Mouse (Mus musculus): ENCODE data around the gene Aldoc. TPM values are rescaled to one million over a fixed set of nuclear protein-coding genes. Genes with fewer than 3 reads are reported as not detected.

Gene Aldoc
- polyA plus RNA-seq, 1 experiment from 2014 or later = 24.1 TPM

Other genes starting within 250 kb of the Aldoc start
- 30.9 and 32.4 TPM in 2 replicates for gene Eral1, start 242.6 kb upstream of the Aldoc start, polyA plus RNA-seq (2014; fragmentation: Nextera tagmentation; extraction: Ambion mirVana)
- gene Fam222b, start 228.3 kb upstream of the Aldoc start, polyA plus RNA-seq (2014; fragmentation: Nextera tagmentation; extraction: Ambion mirVana) = 15.9 and 16.3 TPM in 2 replicates
- gene Traf4, start 157.4 kb upstream of the Aldoc start, polyA plus RNA-seq (2014; fragmentation: Nextera tagmentation; extraction: Ambion mirVana) = 52.4 and 60.8 TPM in 2 replicates
- gene Nek8, start 146.3 kb upstream of the Aldoc start, polyA plus RNA-seq (2014; fragmentation: Nextera tagmentation; extraction: Ambion mirVana) = 10.8 and 12.6 TPM in 2 replicates
- 22.2 and 23.8 TPM in 2 replicates for gene Tlcd1, start 146.3 kb upstream of the Aldoc start, polyA plus RNA-seq (2014; fragmentation: Nextera tagmentation; extraction: Ambion mirVana)
- gene Rpl23a, start 139.4 kb upstream of the Aldoc start, polyA plus RNA-seq (2014; fragmentation: Nextera tagmentation; extraction: Ambion mirVana) = 1,626 and 1,746 TPM in 2 replicates
- gene Rab34, start 134.5 kb upstream of the Aldoc start, polyA plus RNA-seq (2014; fragmentation: Nextera tagmentation; extraction: Ambion mirVana) = 136 and 156 TPM in 2 replicates
- 2.4 and 2.7 TPM in 2 replicates for gene Proca1, start 129.6 kb upstream of the Aldoc start, polyA plus RNA-seq (2014; fragmentation: Nextera tagmentation; extraction: Ambion mirVana)
- 93.1 and 103 TPM in 2 replicates for gene Sdf2, start 77.2 kb upstream of the Aldoc start, polyA plus RNA-seq (2014; fragmentation: Nextera tagmentation; extraction: Ambion mirVana)
- 26.6 and 28.7 TPM in 2 replicates for gene Supt6, start 77.0 kb upstream of the Aldoc start, polyA plus RNA-seq (2014; fragmentation: Nextera tagmentation; extraction: Ambion mirVana)
- gene 2610507B11Rik, start 61.2 kb upstream of the Aldoc start, polyA plus RNA-seq (2014; fragmentation: Nextera tagmentation; extraction: Ambion mirVana) = 73.6 and 78.9 TPM in 2 replicates
- 0.11 and 0.31 TPM in 2 replicates for gene BC030499, start 32.1 kb upstream of the Aldoc start, polyA plus RNA-seq (2014; fragmentation: Nextera tagmentation; extraction: Ambion mirVana)
- 23.8 and 25.3 TPM in 2 replicates for gene Spag5, start 21.4 kb upstream of the Aldoc start, polyA plus RNA-seq (2014; fragmentation: Nextera tagmentation; extraction: Ambion mirVana)
- 72.3 and 82.1 TPM in 2 replicates for gene Pigs, start 5.4 kb downstream of the Aldoc start, polyA plus RNA-seq (2014; fragmentation: Nextera tagmentation; extraction: Ambion mirVana)
- 39.9 and 46.1 TPM in 2 replicates for gene Unc119, start 20.5 kb downstream of the Aldoc start, polyA plus RNA-seq (2014; fragmentation: Nextera tagmentation; extraction: Ambion mirVana)
- gene Foxn1, start 63.6 kb downstream of the Aldoc start, polyA plus RNA-seq (2014; fragmentation: Nextera tagmentation; extraction: Ambion mirVana) = 1.4 and 1.6 TPM in 2 replicates
- not detected in 2 replicates for gene Slc13a2, start 99.2 kb downstream of the Aldoc start, polyA plus RNA-seq (2014; fragmentation: Nextera tagmentation; extraction: Ambion mirVana)
- 12.6 and 14.8 TPM in 2 replicates for gene Slc46a1, start 142.7 kb downstream of the Aldoc start, polyA plus RNA-seq (2014; fragmentation: Nextera tagmentation; extraction: Ambion mirVana)
- gene Sarm1, start 174.8 kb downstream of the Aldoc start, polyA plus RNA-seq (2014; fragmentation: Nextera tagmentation; extraction: Ambion mirVana) = 3.9 and 4.0 TPM in 2 replicates
- 9.9 and 11.3 TPM in 2 replicates for gene Vtn, start 176.1 kb downstream of the Aldoc start, polyA plus RNA-seq (2014; fragmentation: Nextera tagmentation; extraction: Ambion mirVana)
- 0.17 TPM in 1 of 2 replicates, not detected in the other for gene Sebox, start 180.5 kb downstream of the Aldoc start, polyA plus RNA-seq (2014; fragmentation: Nextera tagmentation; extraction: Ambion mirVana)
- 39.0 and 39.8 TPM in 2 replicates for gene Tmem199, start 189.2 kb downstream of the Aldoc start, polyA plus RNA-seq (2014; fragmentation: Nextera tagmentation; extraction: Ambion mirVana)
- gene Poldip2, start 189.2 kb downstream of the Aldoc start, polyA plus RNA-seq (2014; fragmentation: Nextera tagmentation; extraction: Ambion mirVana) = 152 and 156 TPM in 2 replicates
- gene Tnfaip1, start 213.4 kb downstream of the Aldoc start, polyA plus RNA-seq (2014; fragmentation: Nextera tagmentation; extraction: Ambion mirVana) = 76.0 and 83.0 TPM in 2 replicates
- gene Ift20, start 213.4 kb downstream of the Aldoc start, polyA plus RNA-seq (2014; fragmentation: Nextera tagmentation; extraction: Ambion mirVana) = 172 and 178 TPM in 2 replicates
- 86.9 and 88.2 TPM in 2 replicates for gene Tmem97, start 227.8 kb downstream of the Aldoc start, polyA plus RNA-seq (2014; fragmentation: Nextera tagmentation; extraction: Ambion mirVana)

Data from embryonic facial prominence, embryonic 14.5 days (tissue).